Mouse (Mus musculus) myocyte (in vitro differentiated cells): ENCODE data around the gene Deaf1. TPM values are rescaled to one million over a fixed set of nuclear protein-coding genes. Genes with fewer than 3 reads are reported as not detected.

ENCODE experiments used
- H3K27me3 ChIP-seq: one replicate; pipeline ENCODE4 v1.6.1; 2011; ENCODE audit not compliant: control insufficient read depth, insufficient read depth, insufficient read length
- H3K36me3 ChIP-seq: one replicate; pipeline ENCODE4 v1.6.1; 2011; ENCODE audit not compliant: control insufficient read depth, insufficient read depth
- H3K4me2 ChIP-seq: one replicate; pipeline ENCODE4 v1.6.1; 2011; ENCODE audit warnings: low read depth, control low read depth
- H3K4me3 ChIP-seq: one replicate; pipeline ENCODE4 v1.5.1; 2011; ENCODE audit warnings: mild to moderate bottlenecking, control low read depth, moderate library complexity
- H3K79me2 ChIP-seq: one replicate; pipeline ENCODE4 v1.6.1; 2011; ENCODE audit not compliant: control insufficient read depth, insufficient read depth
- H3ac ChIP-seq: one replicate; pipeline ENCODE4 v1.6.1; 2011; ENCODE audit not compliant: control insufficient read depth, insufficient read length
- CEBPB ChIP-seq: IDR thresholded peaks from 2 replicates; pipeline ENCODE4 v1.6.1; 2011; ENCODE audit warnings: mild to moderate bottlenecking, moderate library complexity; ENCODE audit not compliant: poor library complexity, insufficient read depth, severe bottlenecking
- E2F4 ChIP-seq: IDR thresholded peaks from one replicate; pipeline ENCODE4 v1.6.1; 2011; ENCODE audit warnings: mild to moderate bottlenecking, control low read depth, moderate library complexity; ENCODE audit not compliant: insufficient read depth
- MAX ChIP-seq: IDR thresholded peaks from one replicate; pipeline ENCODE4 v1.6.1; 2011; ENCODE audit warnings: low read depth, mild to moderate bottlenecking, control low read depth
- MYOD1 ChIP-seq, 3 experiments: IDR thresholded peaks; one replicate each; pipeline ENCODE4 v1.6.1; 2011; ENCODE audit warnings: control low read depth in 2 of 3, low read depth in 2 of 3, mild to moderate bottlenecking in 2 of 3, moderate library complexity in 1 of 3; ENCODE audit not compliant: insufficient read length in 2 of 3, control insufficient read depth in 1 of 3
- MYOG ChIP-seq, 3 experiments: IDR thresholded peaks; one replicate each; pipeline ENCODE4 v1.6.1; 2011; ENCODE audit warnings: control low read depth in 2 of 3, low read depth in 2 of 3, mild to moderate bottlenecking in 2 of 3; ENCODE audit not compliant: insufficient read length in 2 of 3, control insufficient read depth in 1 of 3, insufficient read depth in 1 of 3
- POLR2A ChIP-seq: IDR thresholded peaks from one replicate; pipeline ENCODE4 v1.6.1; 2011; ENCODE audit warnings: low read depth, mild to moderate bottlenecking, control low read depth, moderate library complexity; ENCODE audit not compliant: insufficient read length
- POLR2AphosphoS2 ChIP-seq: IDR thresholded peaks from one replicate; pipeline ENCODE4 v1.6.1; 2011; ENCODE audit warnings: low read depth, control low read depth; ENCODE audit not compliant: insufficient read length
- REST ChIP-seq: IDR thresholded peaks from one replicate; pipeline ENCODE4 v1.6.1; 2011; ENCODE audit warnings: mild to moderate bottlenecking, control low read depth, moderate library complexity; ENCODE audit not compliant: insufficient read depth, insufficient read length
- SRF ChIP-seq: IDR thresholded peaks from one replicate; pipeline ENCODE4 v1.6.1; 2011; ENCODE audit warnings: low read depth; ENCODE audit not compliant: control insufficient read depth, insufficient read length
- TCF12 ChIP-seq: IDR thresholded peaks from one replicate; pipeline ENCODE4 v1.6.1; 2011; ENCODE audit warnings: mild to moderate bottlenecking, control low read depth; ENCODE audit not compliant: poor library complexity, insufficient read depth, severe bottlenecking
- TCF3 ChIP-seq: IDR thresholded peaks from one replicate; pipeline ENCODE4 v1.6.1; 2011; ENCODE audit warnings: low read depth, control low read depth; ENCODE audit not compliant: insufficient read length
- USF1 ChIP-seq: IDR thresholded peaks from one replicate; pipeline ENCODE4 v1.6.1; 2011; ENCODE audit warnings: low read depth, mild to moderate bottlenecking, control low read depth, moderate library complexity
- polyA plus RNA-seq: library from polyadenylated mRNA; unstranded; fragments of >200 nt; fragmentation: generic; extraction: Trizol; gene quantifications from one replicate; pipeline ENCODE4 v1.2.1, GENCODE M21; 2012; ENCODE audit warnings: missing spikeins

The Deaf1 gene
- polyA plus RNA-seq: 11.8 TPM

GRCm38 (mm10) chr7:141327469-141328372, at the start of gene Deaf1, which contains the start of gene Tmem80:
TSS of gene Deaf1 (minus strand) at chr7:141327690.
TSS of gene Tmem80 (plus strand) at chr7:141327739.
- TF ChIP-seq POLR2A (peak; percentile 95), REST (peak; percentile 52), MYOG (IDR thresholded peaks at IDR 0.05; ENCODE audit: control insufficient read depth in 1 of 3, insufficient read depth in 1 of 3, insufficient read length in 2 of 3, low read depth in 2 of 3) (peak in 2 of 3 experiments; percentile 14 to 64), MYOD1 (IDR thresholded peaks at IDR 0.05; ENCODE audit: control insufficient read depth in 1 of 3, insufficient read length in 2 of 3, low read depth in 2 of 3) (peak in 1 of 3 experiments; percentile 61), USF1 (no peak), SRF (no peak), POLR2AphosphoS2 (peak; percentile 68), E2F4 (peak; percentile 50)
- peaks cover 5% of the 10 kb centered on the region for H3K36me3 ChIP-seq
- H3K4me2 ChIP-seq: peak within 1 kb of the TSS; percentile 94
- peak within 1 kb of the TSS; percentile 51 for H3ac ChIP-seq
- no peaks in the 10 kb centered on the region for H3K27me3 ChIP-seq
- peak within 1 kb of the TSS; percentile 89 for H3K4me3 ChIP-seq
- peaks cover 26% of the 10 kb centered on the region for H3K79me2 ChIP-seq

- H3K79me2 ChIP-seq: no peaks in the 10 kb centered on the region
- TF ChIP-seq POLR2AphosphoS2: no peak
- no peak for TF ChIP-seq E2F4
- no peak for TF ChIP-seq CEBPB
- TF ChIP-seq MYOD1 (IDR thresholded peaks at IDR 0.05; ENCODE audit: control insufficient read depth in 1 of 3, insufficient read length in 2 of 3, low read depth in 2 of 3): no peak
- no peak for TF ChIP-seq TCF12
- TF ChIP-seq MAX: no peak
- TF ChIP-seq SRF: no peak
- TF ChIP-seq REST: no peak
- no peak for TF ChIP-seq POLR2A
- TF ChIP-seq TCF3: no peak
- TF ChIP-seq USF1: no peak
- no peak for TF ChIP-seq MYOG (IDR thresholded peaks at IDR 0.05; ENCODE audit: control insufficient read depth in 1 of 3, insufficient read depth in 1 of 3, insufficient read length in 2 of 3, low read depth in 2 of 3)
- H3K36me3 ChIP-seq: no peaks in the 10 kb centered on the region
- H3ac ChIP-seq: no peak overlapping the region
- H3K4me2 ChIP-seq: no peak overlapping the region
- H3K27me3 ChIP-seq: no peaks in the 10 kb centered on the region
- no peak overlapping the region for H3K4me3 ChIP-seq
These were observed 46.9 kb upstream of the Deaf1 start for GRCm38 (mm10) chr7:141374399-141374798.

GRCm38 (mm10) chr7:141373611-141374010, 46.1 kb upstream of the Deaf1 start:
- Histone ChIP-seq H3K36me3 (no peaks in the 10 kb centered on the region), H3K27me3 (no peaks in the 10 kb centered on the region)

GRCm38 (mm10) chr7:141371942-141372595, 44.6 kb upstream of the Deaf1 start:
- no peaks in the 10 kb centered on the region for H3K36me3 ChIP-seq
- no peak overlapping the region for H3K4me3 ChIP-seq
- no peaks in the 10 kb centered on the region for H3K79me2 ChIP-seq
- no peak overlapping the region for H3ac ChIP-seq
- no peaks in the 10 kb centered on the region for H3K27me3 ChIP-seq
- TF ChIP-seq E2F4 (no peak), TCF3 (no peak), USF1 (no peak), CEBPB (no peak)
- peak overlapping the region; percentile 59 for H3K4me2 ChIP-seq

More at GRCm38 (mm10) chr7:141373611-141374010, 46.1 kb upstream of the Deaf1 start:
- no peak overlapping the region for H3K4me2 ChIP-seq
- no peak overlapping the region for H3K4me3 ChIP-seq
- TF ChIP-seq E2F4 (no peak), SRF (no peak), REST (no peak), MYOD1 (IDR thresholded peaks at IDR 0.05; ENCODE audit: control insufficient read depth in 1 of 3, insufficient read length in 2 of 3, low read depth in 2 of 3) (no peak), POLR2A (no peak), MAX (no peak), POLR2AphosphoS2 (no peak), CEBPB (no peak), TCF3 (no peak), MYOG (IDR thresholded peaks at IDR 0.05; ENCODE audit: control insufficient read depth in 1 of 3, insufficient read depth in 1 of 3, insufficient read length in 2 of 3, low read depth in 2 of 3) (no peak), USF1 (no peak), TCF12 (no peak)
- no peaks in the 10 kb centered on the region for H3K79me2 ChIP-seq
- no peak overlapping the region for H3ac ChIP-seq
